Mouse (Mus musculus) ES-E14 (cell line): ENCODE results near the gene Ccl8. TPM values are rescaled to one million over a fixed set of nuclear protein-coding genes. Genes with fewer than 3 reads are reported as not detected.

ENCODE experiments used
- DNase-seq: peaks from one replicate; pipeline ENCODE4 v3.0.0-alpha.2; 2013; ENCODE audit warnings: low read depth, low spot score
- H3K27ac ChIP-seq: 2 replicates; pipeline ENCODE4 v1.5.1; 2012; ENCODE audit warnings: low read depth, mild to moderate bottlenecking, low read length, moderate library complexity, mixed read lengths; ENCODE audit not compliant: poor library complexity, insufficient read depth, severe bottlenecking
- H3K36me3 ChIP-seq: 2 replicates; pipeline ENCODE4 v1.6.1; 2012; ENCODE audit warnings: mild to moderate bottlenecking, low read length, moderate library complexity, mixed read lengths; ENCODE audit not compliant: control insufficient read depth, poor library complexity, insufficient read depth, severe bottlenecking
- H3K4me1 ChIP-seq, 2 experiments: fragments of 150-350 bp in 1 of 2; sonication (generic) in 1 of 2; 2 replicates each; pipeline ENCODE4 v1.6.1; 2012; ENCODE audit warnings: low read length in 2 of 2, mild to moderate bottlenecking in 1 of 2, mixed read lengths in 1 of 2; ENCODE audit not compliant: control insufficient read depth in 2 of 2, insufficient read depth in 2 of 2, poor library complexity in 1 of 2
- H3K4me3 ChIP-seq, 2 experiments: fragments of 150-350 bp in 1 of 2; sonication (generic) in 1 of 2; 2 replicates each; pipeline ENCODE4 v1.5.1; 2012; ENCODE audit warnings: low read length in 2 of 2, low read depth in 1 of 2, mild to moderate bottlenecking in 1 of 2, mixed read lengths in 1 of 2; ENCODE audit not compliant: insufficient read depth in 1 of 2, poor library complexity in 1 of 2, severe bottlenecking in 1 of 2
- H3K9ac ChIP-seq: 2 replicates; pipeline ENCODE4 v1.6.1; 2012; ENCODE audit warnings: low read depth, mild to moderate bottlenecking, low read length, mixed read lengths; ENCODE audit not compliant: poor library complexity, insufficient read depth, severe bottlenecking
- H3K9me3 ChIP-seq: fragments of 150-350 bp; sonication (generic); 2 replicates; pipeline ENCODE4 v1.6.1; 2012; ENCODE audit warnings: low read depth, mild to moderate bottlenecking, low read length; ENCODE audit not compliant: control insufficient read depth, insufficient read depth
- CHD2 ChIP-seq: IDR thresholded peaks from 2 replicates; pipeline ENCODE4 v1.6.1; 2014; ENCODE audit warnings: mild to moderate bottlenecking, low read depth, low read length, inconsistent platforms
- HCFC1 ChIP-seq: IDR thresholded peaks from 2 replicates; pipeline ENCODE4 v1.6.1; 2012; ENCODE audit warnings: low read length, inconsistent platforms, borderline replicate concordance; ENCODE audit not compliant: insufficient read depth
- MAFK ChIP-seq: IDR thresholded peaks from 2 replicates; pipeline ENCODE4 v1.6.1; 2014; ENCODE audit warnings: mild to moderate bottlenecking, low read depth, low read length, inconsistent platforms; ENCODE audit not compliant: insufficient read depth
- ZC3H11A ChIP-seq: IDR thresholded peaks from 2 replicates; pipeline ENCODE4 v1.6.1; 2012; ENCODE audit warnings: low read depth, mild to moderate bottlenecking, inconsistent platforms, low read length, borderline replicate concordance
- ZNF384 ChIP-seq: IDR thresholded peaks from 2 replicates; pipeline ENCODE4 v1.6.1; 2012; ENCODE audit warnings: low read depth, low read length, inconsistent platforms
- in situ Hi-C, 2 experiments: fragments of 600-800 bp; cut with MboI; formaldehyde crosslinking; loops; one replicate each; pipeline ENCODE4 v1.15.1; 2025; ENCODE audit warnings: low sequenced_read_pairs in 2 of 2, inconsistent platforms in 1 of 2; ENCODE audit not compliant: unreplicated experiment in 2 of 2
- total RNA-seq: library from RNA; depleted of rRNA; stranded (reverse); fragments of 300-350 nt; gene quantifications from 2 replicates; pipeline ENCODE4 v1.2.3, GENCODE M21; 2012; rRNA removed

The Ccl8 gene
- not detected in 2 replicates for total RNA-seq

DNA sequence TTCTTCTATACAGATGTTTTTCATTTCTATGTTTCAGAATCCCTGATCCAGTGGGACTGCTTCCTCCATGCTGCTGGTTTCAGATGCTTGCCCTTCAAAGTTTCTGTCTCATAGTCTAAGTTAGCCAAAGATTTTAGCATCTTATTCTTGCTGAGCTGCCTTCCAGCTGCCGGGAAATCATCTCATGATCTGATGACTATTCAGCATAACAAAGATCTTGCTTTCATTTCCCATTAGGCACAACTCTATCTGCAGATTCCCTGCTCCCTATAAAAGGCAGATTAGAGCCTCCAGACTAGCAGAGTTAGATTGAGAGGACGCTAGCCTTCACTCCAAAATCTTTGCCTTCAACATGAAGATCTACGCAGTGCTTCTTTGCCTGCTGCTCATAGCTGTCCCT, at the start of gene Ccl8:
Ccl8 (plus strand) TSS at position 301 of the 400 bp plus-strand sequence.
- Histone ChIP-seq H3K9me3 (no peaks in the 10 kb centered on the region), H3K36me3 (no peaks in the 10 kb centered on the region), H3K9ac (no peak within 1 kb of the TSS), H3K4me1 (no peaks in the 10 kb centered on the region), H3K4me3 (no peak within 1 kb of the TSS), H3K27ac (no peak within 1 kb of the TSS)
- no peak for DNase-seq
- no peak for TF ChIP-seq ZC3H11A
- TF ChIP-seq MAFK: no peak
- no peak for TF ChIP-seq HCFC1
- no peak for TF ChIP-seq ZNF384
- TF ChIP-seq CHD2: no peak
- in situ Hi-C loops: no loop called here

DNA sequence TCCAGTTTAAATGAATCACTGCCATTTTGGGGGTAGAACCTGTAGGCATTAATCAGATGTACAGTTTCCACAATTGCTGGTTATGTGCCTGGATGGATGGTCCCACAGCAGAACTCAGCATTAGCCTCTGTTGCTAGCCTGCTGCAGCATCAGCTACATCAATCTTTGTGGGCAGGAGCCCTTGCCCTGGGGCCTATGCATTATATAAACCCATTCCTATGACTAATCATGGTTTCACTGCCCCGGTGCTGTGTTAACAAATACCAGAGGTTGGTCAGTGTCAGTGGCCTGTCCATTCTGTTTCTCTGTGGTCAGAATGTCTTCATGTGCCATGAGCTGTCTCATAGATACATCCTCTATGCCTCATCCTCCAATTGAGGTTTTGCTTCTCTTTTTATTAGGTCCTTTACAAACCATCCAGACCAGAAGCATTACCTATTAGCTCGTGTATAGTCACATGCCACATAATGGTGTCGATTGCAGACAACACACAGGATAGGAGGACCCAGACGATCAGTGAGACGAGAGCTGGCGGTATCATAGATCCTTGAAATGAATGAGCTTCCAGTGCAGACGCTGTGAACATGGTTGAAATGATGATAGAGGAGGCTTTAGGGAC, 47.9 kb upstream of the Ccl8 start:
- TF ChIP-seq ZNF384 (no peak), CHD2 (no peak)
- no peak for DNase-seq
- Histone ChIP-seq H3K4me3 (no peak overlapping the region), H3K4me1 (no peaks in the 10 kb centered on the region), H3K27ac (no peak overlapping the region), H3K9ac (no peak overlapping the region), H3K9me3 (no peaks in the 10 kb centered on the region), H3K36me3 (no peaks in the 10 kb centered on the region)
- in situ Hi-C loops: no loop called here

DNA sequence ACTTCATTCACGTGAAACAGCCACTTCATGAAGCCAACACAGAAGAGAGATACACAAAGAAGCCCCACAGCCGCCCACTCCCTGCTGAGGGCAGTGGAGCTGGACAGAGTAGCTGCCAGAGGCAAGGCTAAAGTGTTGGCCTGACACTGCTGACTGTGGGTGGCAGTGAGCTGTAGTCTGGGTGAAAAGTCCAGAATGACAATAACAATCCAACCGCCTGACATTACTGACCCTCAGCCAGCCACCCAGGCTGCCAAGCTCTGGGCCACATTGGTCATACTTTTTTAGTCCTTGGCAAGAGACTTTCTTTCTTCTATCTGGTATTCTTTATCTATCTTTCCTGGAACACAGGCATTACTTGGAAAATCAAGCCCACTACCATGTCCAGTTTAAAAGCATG, 43.9 kb upstream of the Ccl8 start:
- DNase-seq: no peak
- in situ Hi-C loops: no loop called here
- H3K4me3 ChIP-seq: no peak overlapping the region
- H3K27ac ChIP-seq: no peak overlapping the region
- H3K36me3 ChIP-seq: no peaks in the 10 kb centered on the region
- H3K4me1 ChIP-seq: no peaks in the 10 kb centered on the region
- TF ChIP-seq CHD2 (no peak), ZNF384 (no peak), ZC3H11A (no peak), MAFK (no peak), HCFC1 (no peak)
- H3K9me3 ChIP-seq: no peaks in the 10 kb centered on the region
- no peak overlapping the region for H3K9ac ChIP-seq

DNA sequence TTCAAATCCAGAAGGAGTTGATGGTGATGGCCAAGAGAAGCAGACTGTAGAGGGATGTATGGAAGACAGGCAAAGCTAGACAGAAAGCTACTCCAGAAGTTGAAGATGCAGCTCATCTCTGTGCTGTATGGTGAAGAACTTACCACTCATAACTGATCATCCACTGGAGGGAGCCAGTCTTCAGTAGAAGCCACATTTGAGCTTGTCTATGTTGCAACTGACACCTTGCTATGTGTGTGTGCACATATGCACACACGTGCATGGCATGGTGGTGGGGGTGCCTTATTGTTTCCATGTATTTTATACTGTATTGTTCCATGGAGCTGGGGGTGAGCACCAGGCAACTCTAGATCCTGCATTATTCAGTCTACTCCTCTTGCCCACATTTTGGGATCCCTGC, 42.6 kb upstream of the Ccl8 start:
- Histone ChIP-seq H3K27ac (no peak overlapping the region), H3K9me3 (no peaks in the 10 kb centered on the region), H3K9ac (no peak overlapping the region), H3K4me1 (no peaks in the 10 kb centered on the region), H3K36me3 (no peaks in the 10 kb centered on the region), H3K4me3 (no peak overlapping the region)
- DNase-seq: no peak
- TF ChIP-seq MAFK: no peak
- no peak for TF ChIP-seq HCFC1
- TF ChIP-seq ZNF384: no peak
- in situ Hi-C loops: no loop called here

DNA sequence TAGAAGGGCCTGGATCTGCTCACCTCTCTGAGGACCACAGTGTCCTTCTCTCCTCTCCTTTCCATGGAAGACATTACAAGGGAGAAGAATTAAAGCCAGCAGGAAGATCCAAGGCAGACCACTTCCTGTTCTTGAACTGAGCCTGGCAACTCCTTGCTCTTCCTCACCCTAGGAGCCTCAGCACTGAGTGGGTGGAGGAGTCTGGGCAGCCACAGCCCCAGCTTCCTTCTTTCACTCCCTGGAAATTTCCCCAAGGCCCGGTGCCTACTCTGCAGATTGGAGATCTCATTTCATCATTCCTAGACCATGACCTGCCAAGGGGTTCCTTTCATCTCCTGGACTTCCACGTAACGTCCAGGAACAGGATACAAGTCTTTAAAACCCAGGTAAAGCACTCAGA, 42.0 kb upstream of the Ccl8 start:
- in situ Hi-C loops: no loop called here
- Histone ChIP-seq H3K4me3 (no peak overlapping the region), H3K27ac (no peak overlapping the region), H3K9me3 (no peaks in the 10 kb centered on the region), H3K36me3 (no peaks in the 10 kb centered on the region), H3K4me1 (no peaks in the 10 kb centered on the region), H3K9ac (no peak overlapping the region)
- TF ChIP-seq ZC3H11A (no peak), HCFC1 (no peak)
- DNase-seq: no peak
